Mouse (Mus musculus) midbrain, embryonic 14.5 days (tissue): ENCODE results near the gene Pctp. TPM values are rescaled to one million over a fixed set of nuclear protein-coding genes. Genes with fewer than 3 reads are reported as not detected.

Experiments used
- ATAC-seq: fragments of 200-750 bp; cut with Nextera tagmentation; 2 replicates; pipeline ENCODE4 v1.8.0; 2017; ENCODE audit warnings: moderate number of reproducible peaks, moderate library complexity; ENCODE audit not compliant: low FRiP score, low TSS enrichment
- DNase-seq: peaks from one replicate; pipeline ENCODE4 v3.0.0-alpha.2; 2015
- H3K27ac ChIP-seq: fragments of 300-500 bp; sonication (generic); replicated peaks from 2 replicates; pipeline ENCODE4 v1.5.1; 2014; ENCODE audit warnings: mild to moderate bottlenecking, low read depth, low read length, moderate library complexity
- H3K27me3 ChIP-seq: fragments of 300-500 bp; sonication (generic); 2 replicates; pipeline ENCODE4 v1.6.1; 2014; ENCODE audit warnings: low read length, control low read depth, mixed read lengths; ENCODE audit not compliant: control insufficient read depth, insufficient read depth
- H3K36me3 ChIP-seq: fragments of 300-500 bp; sonication (generic); 2 replicates; pipeline ENCODE4 v1.6.1; 2014; ENCODE audit warnings: low read length, control low read depth; ENCODE audit not compliant: control insufficient read depth, insufficient read depth
- H3K4me1 ChIP-seq: fragments of 300-500 bp; sonication (generic); 2 replicates; pipeline ENCODE4 v1.6.1; 2014; ENCODE audit warnings: mild to moderate bottlenecking, antibody characterized with exemption, low read length, control low read depth; ENCODE audit not compliant: control insufficient read depth, insufficient read depth
- H3K4me2 ChIP-seq: fragments of 300-500 bp; sonication (generic); 2 replicates; pipeline ENCODE4 v1.6.1; 2014; ENCODE audit warnings: mild to moderate bottlenecking, low read length, moderate library complexity
- H3K4me3 ChIP-seq: fragments of 300-500 bp; sonication (generic); replicated peaks from 2 replicates; pipeline ENCODE4 v1.5.1; 2014; ENCODE audit warnings: low read depth, low read length
- H3K9ac ChIP-seq: fragments of 300-500 bp; sonication (generic); replicated peaks from 2 replicates; pipeline ENCODE4 v1.6.1; 2014; ENCODE audit warnings: mild to moderate bottlenecking, low read length, moderate library complexity
- H3K9me3 ChIP-seq: fragments of 300-500 bp; sonication (generic); 2 replicates; pipeline ENCODE4 v1.6.1; 2016; ENCODE audit warnings: low read length, control low read depth, mixed read lengths; ENCODE audit not compliant: control insufficient read depth
- WGBS: fragments of 180-500 bp; shearing (Covaris S2); extraction: QIAGEN DNeasy Blood & Tissue Kit; methylation state at CpG from one replicate; pipeline ENCODE4 v1.1.7; 2014; 5-methylcytosine and 5-hydroxymethylcytosine counted together
- polyA plus RNA-seq: library from polyadenylated mRNA; unstranded; fragments of >200 nt; fragmentation: Nextera tagmentation; extraction: Ambion mirVana; gene quantifications from 2 replicates; pipeline ENCODE4 v1.2.1, GENCODE M21; 2014

Pctp gene
- polyA plus RNA-seq, 1 experiment from 2014 or later = 1.3 TPM

DNA sequence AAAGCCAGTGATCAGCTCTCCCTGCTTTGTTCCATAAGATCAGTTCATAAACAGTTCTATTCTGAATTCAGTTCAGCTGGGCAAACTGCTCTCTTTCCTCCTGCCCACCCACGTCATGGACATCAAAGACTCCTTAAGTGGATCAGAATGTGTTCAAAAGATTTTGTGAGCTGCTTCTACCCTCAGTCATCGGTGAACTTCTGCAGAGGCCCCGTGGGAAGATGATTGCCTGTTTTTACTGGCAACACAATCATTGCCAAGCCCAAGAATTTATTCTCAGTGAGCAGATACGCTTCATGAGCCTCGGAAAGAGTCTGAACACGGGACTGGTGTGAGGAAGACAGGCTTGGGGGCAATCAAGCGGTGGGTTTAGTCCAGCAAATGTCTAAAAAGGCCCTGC lies 24.5 kb upstream of the Pctp start:
- H3K36me3 ChIP-seq = no peaks in the 10 kb centered on the region
- no peak overlapping the region for H3K9ac ChIP-seq
- H3K4me3 ChIP-seq = no peak overlapping the region
- H3K27me3 ChIP-seq = peaks cover 3% of the 10 kb centered on the region; the same call in 1 of the 2 replicates
- H3K9me3 ChIP-seq = no peaks in the 10 kb centered on the region
- no peak overlapping the region for H3K27ac ChIP-seq
- H3K4me1 ChIP-seq = 0 out of 2 replicates have a peak, but pooled peaks cover 6% of the 10 kb centered on the region
- no peak overlapping the region for H3K4me2 ChIP-seq
- no peak for ATAC-seq
- 36% methylated on average over 7 of the region's 7 CpGs for WGBS
- DNase-seq = no peak

DNA sequence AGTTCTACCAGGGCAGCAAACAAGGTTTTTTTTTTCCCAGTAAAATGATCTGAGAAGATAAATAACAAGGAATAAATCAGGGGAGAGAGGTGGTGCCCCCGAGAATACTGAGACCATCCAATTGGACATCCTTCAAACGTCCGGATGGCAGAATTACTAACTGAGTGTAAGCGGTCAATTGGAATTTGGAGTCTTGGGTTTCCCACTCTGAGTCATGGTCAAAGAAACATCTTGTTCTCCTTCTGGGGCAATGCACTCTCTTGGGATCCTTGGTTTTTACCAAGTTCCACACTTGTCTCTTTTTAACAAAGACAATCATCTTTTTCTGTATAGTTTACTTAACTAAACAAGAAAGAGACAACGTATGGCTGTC lies 24.1 kb upstream of the Pctp start:
- Histone ChIP-seq H3K36me3 (no peaks in the 10 kb centered on the region), H3K4me1 (0 out of 2 replicates have a peak, but pooled peaks cover 6% of the 10 kb centered on the region), H3K4me2 (no peak overlapping the region), H3K27me3 (peaks cover 3% of the 10 kb centered on the region; the same call in 1 of the 2 replicates), H3K27ac (no peak overlapping the region), H3K4me3 (no peak overlapping the region), H3K9ac (no peak overlapping the region), H3K9me3 (no peaks in the 10 kb centered on the region)
- 69% methylated on average over 5 of the region's 5 CpGs for WGBS
- DNase-seq = no peak
- ATAC-seq = no peak

DNA sequence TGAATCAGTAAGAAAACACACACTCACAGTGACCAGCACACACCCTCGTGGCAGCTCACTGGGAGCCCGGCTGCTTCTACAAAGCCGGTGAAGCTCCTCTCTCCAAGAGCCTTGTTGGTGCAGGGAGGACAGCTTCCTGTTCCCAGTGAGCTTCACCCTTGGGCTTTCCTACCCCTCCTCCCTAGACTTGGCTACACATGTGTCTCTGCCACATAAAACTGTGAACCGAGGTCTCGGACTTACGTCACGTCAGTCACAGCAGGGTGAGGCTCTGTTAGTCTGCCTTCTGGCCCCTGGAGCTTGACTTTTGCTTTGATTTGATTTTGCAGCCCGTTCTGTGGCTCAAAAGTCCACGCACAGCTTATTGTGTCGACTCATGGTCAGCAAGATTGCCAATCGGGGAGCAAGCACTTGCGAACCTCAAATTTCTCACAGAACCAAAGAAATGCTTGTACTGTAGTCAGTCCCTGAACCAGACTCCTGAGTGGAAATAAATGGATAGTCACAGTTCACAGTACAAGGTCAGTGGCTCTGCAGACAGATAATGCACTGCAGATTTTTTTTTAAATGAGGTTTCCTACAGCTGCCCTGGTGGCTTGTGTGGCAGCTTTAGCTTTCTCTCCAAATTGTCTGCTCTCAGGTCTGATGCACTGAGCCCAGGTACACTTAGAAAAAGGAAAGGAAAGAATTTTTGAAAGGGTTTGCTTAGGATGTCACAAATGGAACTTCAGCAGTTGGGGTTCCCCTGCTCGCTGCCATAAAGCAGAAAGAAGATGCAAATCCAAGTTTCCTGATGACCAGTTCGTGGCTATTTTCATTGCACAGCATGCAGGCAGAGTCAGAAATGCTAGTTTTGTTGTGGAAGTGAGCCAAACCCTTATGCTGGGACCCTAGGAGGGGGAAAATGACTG lies 23.5 kb upstream of the Pctp start:
- H3K4me2 ChIP-seq = no peak overlapping the region
- H3K9me3 ChIP-seq = no peaks in the 10 kb centered on the region
- 0 out of 2 replicates have a peak, but pooled peaks cover 6% of the 10 kb centered on the region for H3K4me1 ChIP-seq
- no peak overlapping the region for H3K27ac ChIP-seq
- WGBS = 62% methylated on average over 14 of the region's 14 CpGs
- H3K27me3 ChIP-seq = no peaks in the 10 kb centered on the region
- no peak overlapping the region for H3K4me3 ChIP-seq
- ATAC-seq = no peak
- no peaks in the 10 kb centered on the region for H3K36me3 ChIP-seq
- no peak overlapping the region for H3K9ac ChIP-seq
- DNase-seq = no peak

DNA sequence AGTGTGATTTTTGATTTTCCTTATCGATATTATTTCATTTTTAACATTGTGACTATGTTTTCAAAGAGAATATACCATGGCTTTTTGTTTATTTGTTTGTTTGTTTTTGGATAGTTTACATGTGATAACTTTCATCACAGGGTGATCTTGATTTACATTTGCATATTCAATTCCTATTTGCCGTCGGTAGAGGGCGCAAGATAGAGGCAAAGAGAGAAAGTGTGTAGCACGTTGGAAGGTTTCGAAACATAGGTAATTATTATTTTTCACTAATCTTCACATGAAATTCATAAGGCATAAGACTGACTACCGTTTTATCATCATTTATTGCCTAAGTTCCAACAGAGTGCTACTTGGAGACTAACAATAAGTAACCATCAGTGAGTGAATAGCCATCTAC lies 16.5 kb upstream of the Pctp start:
- peak; percentile 80 for DNase-seq
- WGBS = 21% methylated on average over 7 of the region's 7 CpGs
- Histone ChIP-seq H3K4me2 (no peak overlapping the region), H3K27me3 (no peaks in the 10 kb centered on the region), H3K4me1 (no peaks in the 10 kb centered on the region), H3K9ac (no peak overlapping the region), H3K27ac (no peak overlapping the region), H3K4me3 (no peak overlapping the region), H3K36me3 (no peaks in the 10 kb centered on the region), H3K9me3 (no peaks in the 10 kb centered on the region)
- no peak for ATAC-seq

DNA sequence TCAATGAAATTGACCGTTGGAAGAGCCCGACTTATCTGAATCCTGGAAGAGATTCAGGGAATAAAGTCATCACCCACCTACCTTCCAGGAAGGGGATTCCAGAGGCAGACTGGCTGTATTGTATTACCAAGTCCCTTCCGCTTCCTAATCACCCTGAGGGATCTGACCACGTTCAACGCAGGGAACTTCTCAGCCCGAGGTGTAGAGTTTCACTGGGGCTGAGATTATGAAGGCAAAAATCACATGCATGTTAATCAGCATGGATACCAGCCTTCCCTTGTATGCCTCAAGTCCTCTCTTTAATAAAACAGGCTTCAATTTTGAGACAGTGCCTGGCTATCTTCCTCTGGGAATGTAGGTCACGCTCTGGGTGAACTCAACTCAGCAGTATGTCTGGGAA lies 12.6 kb upstream of the Pctp start:
- no peak overlapping the region for H3K27ac ChIP-seq
- no peak overlapping the region for H3K4me2 ChIP-seq
- no peaks in the 10 kb centered on the region for H3K27me3 ChIP-seq
- H3K4me3 ChIP-seq = no peak overlapping the region
- no peaks in the 10 kb centered on the region for H3K9me3 ChIP-seq
- no peak overlapping the region for H3K9ac ChIP-seq
- H3K36me3 ChIP-seq = no peaks in the 10 kb centered on the region
- ATAC-seq (no peak), DNase-seq (no peak)
- H3K4me1 ChIP-seq = no peaks in the 10 kb centered on the region
- whole genome bisulfite sequencing = 65% methylated on average over 7 of the region's 7 CpGs

DNA sequence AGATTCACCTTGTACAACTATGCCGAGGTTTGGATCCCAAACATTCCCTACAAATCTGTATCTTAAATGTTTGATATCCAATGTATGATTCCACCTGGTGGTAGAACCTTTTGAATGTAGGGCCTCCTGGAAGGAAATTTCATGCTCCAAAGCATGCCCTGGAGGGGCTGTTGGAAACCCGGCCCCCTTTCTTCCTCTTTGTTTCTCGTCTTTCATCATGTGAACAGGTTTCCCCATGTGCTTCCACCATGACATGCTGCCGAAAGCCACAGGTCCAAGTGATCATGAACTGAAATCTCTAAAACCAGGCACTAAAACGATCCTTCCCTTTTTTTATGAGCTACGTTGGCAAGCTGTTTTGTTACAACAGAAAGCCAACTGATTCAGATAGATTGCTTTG lies 11.0 kb upstream of the Pctp start:
- H3K4me1 ChIP-seq = no peaks in the 10 kb centered on the region
- no peak overlapping the region for H3K27ac ChIP-seq
- no peaks in the 10 kb centered on the region for H3K27me3 ChIP-seq
- WGBS = 90% methylated on average over 6 of the region's 6 CpGs
- ATAC-seq = no peak
- no peak overlapping the region for H3K4me3 ChIP-seq
- H3K9ac ChIP-seq = no peak overlapping the region
- no peaks in the 10 kb centered on the region for H3K36me3 ChIP-seq
- DNase-seq = no peak
- no peak overlapping the region for H3K4me2 ChIP-seq
- H3K9me3 ChIP-seq = no peaks in the 10 kb centered on the region

DNA sequence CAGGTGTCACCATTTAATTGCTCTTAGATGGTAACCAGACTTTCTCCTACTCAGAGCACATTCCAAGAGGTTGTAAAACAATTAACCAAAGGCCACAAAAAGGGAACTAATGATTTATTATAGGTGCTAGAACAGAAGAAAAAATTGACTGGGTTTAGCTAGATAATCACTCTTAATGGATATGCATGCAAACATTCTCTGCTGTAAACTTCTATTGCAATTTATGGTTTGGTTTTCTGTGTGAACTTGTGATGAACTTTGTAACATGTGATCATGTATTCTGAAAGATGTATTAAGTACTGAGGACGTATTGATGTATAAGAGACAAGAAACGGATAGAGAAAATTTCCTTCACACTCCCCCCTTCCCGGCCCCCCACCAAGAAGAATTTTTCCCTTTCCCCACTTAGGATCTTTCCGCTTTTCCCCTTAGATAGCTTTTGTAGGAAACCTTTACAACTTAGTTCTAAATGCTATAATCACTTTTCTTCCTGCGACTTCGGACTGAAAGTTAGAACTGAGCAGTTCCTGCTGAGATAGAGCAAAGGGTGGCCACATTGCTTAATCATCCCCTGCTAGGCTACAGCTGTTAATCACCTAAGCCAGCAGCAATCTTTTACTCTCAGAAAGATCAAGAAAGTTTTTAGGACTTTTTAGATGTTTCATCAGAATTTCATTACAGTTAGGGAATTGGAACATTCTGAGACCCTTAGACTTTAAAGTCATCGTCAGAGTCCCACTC lies 5.3 kb upstream of the Pctp start:
- H3K27me3 ChIP-seq = no peaks in the 10 kb centered on the region
- H3K9me3 ChIP-seq = no peaks in the 10 kb centered on the region
- H3K4me1 ChIP-seq = no peaks in the 10 kb centered on the region
- no peak overlapping the region for H3K9ac ChIP-seq
- H3K4me3 ChIP-seq = no peak overlapping the region
- DNase-seq = no peak
- H3K36me3 ChIP-seq = no peaks in the 10 kb centered on the region
- no peak for ATAC-seq
- 49% methylated on average over 7 of the region's 7 CpGs for WGBS
- no peak overlapping the region for H3K27ac ChIP-seq
- H3K4me2 ChIP-seq = no peak overlapping the region

DNA sequence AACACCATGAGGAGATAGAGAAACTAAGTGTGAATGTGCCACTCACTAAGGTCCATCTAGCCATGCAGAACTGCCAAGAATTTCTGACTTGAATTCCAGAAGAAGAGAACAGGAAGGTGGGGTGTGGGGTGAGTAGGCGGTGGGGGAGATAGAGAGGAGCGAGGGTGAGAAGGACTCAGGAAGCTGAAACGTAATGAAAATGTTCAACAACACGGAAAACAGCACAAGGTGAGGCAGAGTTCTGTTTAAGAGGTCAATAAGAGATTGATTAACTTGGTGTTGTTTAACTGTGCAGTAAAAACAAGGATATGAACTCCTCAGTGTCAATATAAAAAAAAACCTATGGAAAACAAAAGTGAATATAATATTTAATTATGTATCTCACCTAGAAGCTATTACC lies 3.4 kb upstream of the Pctp start:
- no peak overlapping the region for H3K4me2 ChIP-seq
- no peak overlapping the region for H3K27ac ChIP-seq
- no peak overlapping the region for H3K9ac ChIP-seq
- 0 out of 2 replicates have a peak, but pooled peaks cover 5% of the 10 kb centered on the region for H3K4me1 ChIP-seq
- DNase-seq = no peak
- no peaks in the 10 kb centered on the region for H3K27me3 ChIP-seq
- H3K4me3 ChIP-seq = no peak overlapping the region
- no peak for ATAC-seq
- H3K9me3 ChIP-seq = no peaks in the 10 kb centered on the region
- H3K36me3 ChIP-seq = no peaks in the 10 kb centered on the region
- 80% methylated on average over 4 of the region's 4 CpGs for WGBS
